Mouse (Mus musculus): ENCODE measurements around the gene Dnm3. TPM values are rescaled to one million over a fixed set of nuclear protein-coding genes. Genes with fewer than 3 reads are reported as not detected.

The Dnm3 gene
- total RNA-seq (2021): 1 to 10 TPM; 4.7 to 7.4 TPM

DNA sequence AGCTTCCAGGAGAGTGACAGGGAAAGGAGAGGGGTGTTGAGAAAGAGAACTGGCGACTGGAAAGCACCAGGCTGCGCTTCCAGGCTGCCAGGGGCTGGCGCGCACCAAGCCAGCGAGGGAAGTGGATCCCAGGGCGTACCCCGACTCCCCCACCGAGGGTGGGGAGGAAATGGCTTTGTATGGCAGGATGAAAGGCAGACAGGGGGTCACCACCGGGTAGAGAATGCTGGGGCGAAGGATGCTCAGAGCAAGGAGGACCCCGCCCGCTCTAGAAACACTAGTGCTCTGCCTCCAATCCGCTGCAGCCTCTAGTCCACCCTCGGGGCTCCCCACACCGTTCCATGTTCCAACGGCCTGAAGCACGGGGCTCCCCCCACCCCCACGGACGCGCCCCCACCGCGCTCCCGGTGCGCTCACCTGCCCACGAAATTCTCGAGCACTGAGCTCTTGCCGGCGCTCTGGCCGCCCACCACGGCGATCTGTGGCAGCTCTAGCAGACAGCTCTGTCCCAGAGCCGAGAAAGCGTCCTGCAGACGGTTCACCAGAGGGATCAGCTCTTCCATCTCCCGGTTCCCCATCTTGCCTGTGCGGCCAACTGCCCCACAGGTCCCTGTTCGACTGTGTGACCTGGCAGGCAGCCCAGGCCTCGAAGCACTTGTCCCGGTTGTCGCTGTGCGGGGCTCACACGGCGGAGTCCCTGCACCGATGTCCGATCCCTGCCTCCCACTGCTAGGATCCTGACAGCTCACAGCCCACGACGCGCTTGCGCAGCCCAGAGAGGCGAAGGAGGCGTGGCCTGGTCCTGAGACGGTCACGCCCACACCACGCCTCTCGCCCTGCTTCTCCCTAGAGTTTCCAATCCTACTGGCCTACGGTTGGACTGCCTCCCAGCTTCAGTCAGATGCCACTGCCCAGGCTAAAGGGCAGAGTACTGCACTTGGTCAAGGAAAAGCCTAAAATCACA is at the start of gene Dnm3:
Gene Dnm3 (minus strand): TSS at position 789 of the 964 bp plus-strand sequence.
- peak; percentile 78 for DNase-seq (ENCODE audit: low spot score)
- intact Hi-C loops (cut with DNase I): loop anchor here (5.0 kb wide), 2 partner anchors 90 to 105 kb away; no protein-coding TSS in a partner anchor

DNA sequence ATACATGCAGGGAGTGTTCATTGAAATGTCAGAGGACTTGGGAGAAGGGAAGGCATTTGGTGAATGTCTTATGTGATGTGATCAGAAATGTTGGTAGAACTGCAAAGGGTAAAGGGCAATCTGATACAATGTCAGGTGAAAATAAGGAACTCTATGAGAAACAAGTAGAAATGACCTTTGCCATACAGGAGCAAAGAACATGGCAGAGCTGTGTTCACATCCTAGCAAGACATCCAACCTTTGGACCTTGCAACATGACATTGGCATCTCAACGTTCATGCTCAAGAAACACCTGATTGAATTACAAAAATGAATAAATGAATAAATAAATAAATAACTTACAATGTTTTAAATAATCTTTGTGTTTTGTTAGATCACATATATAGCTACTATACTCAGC is 37.3 kb upstream of the Dnm3 start:
- intact Hi-C loops (cut with DNase I): no loop called here
- DNase-seq (ENCODE audit: low spot score): no peak

DNA sequence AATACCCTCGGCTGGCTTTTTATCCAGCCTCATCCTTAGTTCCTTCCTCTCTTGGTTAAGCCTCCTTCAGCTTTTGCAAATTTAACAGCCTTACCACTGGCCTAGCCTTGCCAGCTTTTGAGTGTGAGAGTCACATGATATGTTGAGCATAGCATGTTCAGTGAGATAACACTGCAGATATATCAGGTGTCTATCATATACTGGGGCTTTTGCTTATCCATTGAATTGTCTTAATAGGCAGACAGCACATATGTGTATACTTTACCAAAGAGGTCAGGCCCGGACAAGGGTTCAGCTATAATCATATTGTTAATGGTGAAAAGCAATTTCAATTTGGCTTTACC is 32.2 kb upstream of the Dnm3 start:
- DNase-seq (ENCODE audit: low spot score): no peak
- intact Hi-C loops (cut with DNase I): no loop called here

DNA sequence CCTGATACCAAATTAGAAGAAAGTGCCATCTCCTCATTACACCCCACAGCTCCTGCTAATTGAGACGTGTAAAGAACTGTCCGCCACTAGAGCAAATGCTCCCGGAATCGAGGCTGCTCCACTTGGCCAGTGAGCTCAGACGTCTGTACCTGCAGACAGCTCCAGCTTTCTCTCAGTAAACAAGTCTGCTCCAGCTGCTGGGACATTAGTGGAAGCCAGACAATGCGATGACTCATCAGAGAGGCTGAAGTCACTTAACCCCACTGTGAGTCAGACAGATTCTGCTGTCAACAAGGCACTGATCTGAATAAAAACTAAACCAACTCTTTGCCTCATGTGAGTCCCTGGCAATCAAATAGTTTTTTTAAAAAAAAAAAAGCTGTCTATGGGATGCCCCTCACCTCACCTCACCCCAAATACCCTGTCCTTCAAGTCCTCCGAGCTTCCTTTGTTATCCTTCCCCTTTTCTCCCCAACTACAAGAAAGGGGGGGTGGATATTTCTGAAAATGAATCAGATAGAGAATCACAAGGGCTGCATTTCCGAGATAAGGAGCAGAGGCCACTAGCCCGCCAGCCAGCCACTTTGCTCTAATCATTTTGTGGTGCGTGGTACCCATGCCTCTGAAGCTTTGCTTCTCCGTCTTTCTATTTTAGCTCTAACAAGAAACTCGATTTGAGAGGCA is 31.6 kb upstream of the Dnm3 start:
- intact Hi-C loops (cut with DNase I): no loop called here
- peak; percentile 42 for DNase-seq (ENCODE audit: low spot score)

DNA sequence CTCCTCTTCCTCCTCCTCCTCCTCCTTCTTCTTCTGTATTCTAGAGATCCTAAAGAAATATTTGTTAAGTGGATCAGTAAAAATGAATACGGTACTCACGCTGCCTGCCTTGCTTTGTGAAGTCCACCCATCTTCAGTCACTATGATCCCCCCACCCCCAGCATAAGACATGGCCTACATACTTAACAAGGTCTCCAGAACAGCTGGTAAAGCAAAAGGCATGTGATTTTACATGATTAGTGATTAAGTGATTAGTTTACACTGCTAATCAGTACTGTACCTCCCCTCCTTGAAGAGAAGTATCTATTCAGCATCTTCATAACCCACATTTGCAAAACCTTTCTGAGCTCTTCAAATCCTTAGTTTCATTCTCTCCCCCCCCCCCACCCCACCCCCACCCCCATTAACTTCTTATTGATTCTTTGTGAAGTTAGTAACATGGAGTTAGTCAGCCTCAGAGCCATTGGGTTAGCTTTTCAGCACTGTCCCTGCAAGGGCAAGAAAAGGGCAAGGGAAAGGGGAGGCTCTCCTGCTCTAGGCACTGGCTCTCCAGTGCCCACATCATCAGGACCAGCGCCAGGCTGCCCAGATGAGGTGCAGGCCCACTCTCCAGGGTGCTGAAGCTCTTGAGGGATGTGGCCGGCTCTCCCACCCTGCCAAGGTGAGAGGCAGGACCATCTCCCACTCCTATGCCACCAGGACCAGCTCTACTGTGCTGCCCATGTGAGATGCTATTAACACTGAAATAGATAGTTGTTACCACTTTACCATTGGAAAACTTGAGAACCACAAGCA is 30.6 kb upstream of the Dnm3 start:
- DNase-seq (ENCODE audit: low spot score): no peak

DNA sequence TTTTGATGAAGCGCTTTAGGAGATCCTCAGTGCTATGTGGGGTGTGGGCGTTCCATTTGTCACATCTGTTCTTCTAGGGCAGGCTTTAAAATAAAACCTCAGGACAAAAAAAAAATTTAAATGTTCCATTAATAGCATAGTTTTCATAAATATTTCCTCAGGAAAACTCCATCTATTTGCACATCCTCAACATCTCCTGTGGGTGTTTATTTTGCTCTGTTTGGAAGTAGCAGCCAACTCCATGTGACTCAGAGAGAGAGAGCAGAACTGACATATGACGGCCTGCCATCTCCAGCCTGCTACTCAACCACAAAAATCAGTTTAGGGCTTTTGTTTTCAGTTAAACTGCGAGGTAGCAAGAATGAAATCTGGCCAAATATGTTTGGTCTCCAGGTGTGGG is 28.7 kb upstream of the Dnm3 start:
- DNase-seq (ENCODE audit: low spot score): no peak
- intact Hi-C loops (cut with DNase I): no loop called here

More for the DNA sequence above, 30.6 kb upstream of the Dnm3 start:
- intact Hi-C loops (cut with DNase I): no loop called here

DNA sequence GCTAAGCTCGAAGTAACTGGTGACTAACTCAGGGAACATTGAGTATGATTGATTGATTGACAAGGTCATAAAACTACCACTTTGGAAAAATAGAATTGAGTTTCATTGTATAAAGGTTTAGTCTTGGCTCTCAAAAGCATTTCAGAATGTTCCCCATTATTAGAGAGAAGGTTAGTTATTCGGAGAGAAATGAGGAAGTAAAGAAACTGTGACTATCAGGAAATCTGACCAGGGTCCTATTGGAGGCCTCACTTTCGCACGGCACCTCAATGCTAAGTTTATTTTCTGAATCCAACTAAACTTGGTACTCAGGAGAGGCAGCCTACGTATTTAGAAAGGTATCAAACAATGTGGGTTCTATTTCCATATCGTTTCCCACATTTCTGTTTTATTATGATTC is 27.8 kb upstream of the Dnm3 start:
- intact Hi-C loops (cut with DNase I): loop anchor here (2.0 kb wide), 1 partner anchor 25 kb away; no protein-coding TSS in a partner anchor
- no peak for DNase-seq (ENCODE audit: low spot score)

DNA sequence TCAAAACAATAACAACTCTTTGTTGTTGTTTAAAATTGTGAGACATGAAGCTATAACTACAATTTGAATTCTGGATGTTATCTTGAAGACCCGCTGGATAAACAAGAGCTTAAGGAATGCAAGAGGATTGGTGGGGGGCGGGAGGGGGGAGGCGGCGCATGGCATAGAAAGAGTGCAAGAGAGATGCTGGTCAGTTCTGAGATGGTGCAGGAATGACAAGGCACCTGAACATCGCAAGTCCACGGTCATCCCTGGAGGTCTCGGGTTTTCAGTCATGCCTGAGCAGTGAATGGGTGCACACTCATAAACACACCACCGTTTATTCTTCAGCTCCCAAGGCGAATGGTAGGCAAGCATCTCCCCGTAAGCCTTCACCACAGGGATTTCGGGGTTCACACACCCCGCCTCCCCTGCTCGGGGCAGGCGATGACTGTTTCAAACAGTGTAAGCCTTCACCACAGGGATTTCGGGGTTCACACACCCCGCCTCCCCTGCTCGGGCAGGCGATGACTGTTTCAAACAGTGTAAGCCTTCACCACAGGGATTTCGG is 1.2 kb downstream of the Dnm3 start:
- intact Hi-C loops (cut with DNase I): loop anchor here (5.0 kb wide), 2 partner anchors 89 to 104 kb away; no protein-coding TSS in a partner anchor
- no peak for DNase-seq (ENCODE audit: low spot score)

DNA sequence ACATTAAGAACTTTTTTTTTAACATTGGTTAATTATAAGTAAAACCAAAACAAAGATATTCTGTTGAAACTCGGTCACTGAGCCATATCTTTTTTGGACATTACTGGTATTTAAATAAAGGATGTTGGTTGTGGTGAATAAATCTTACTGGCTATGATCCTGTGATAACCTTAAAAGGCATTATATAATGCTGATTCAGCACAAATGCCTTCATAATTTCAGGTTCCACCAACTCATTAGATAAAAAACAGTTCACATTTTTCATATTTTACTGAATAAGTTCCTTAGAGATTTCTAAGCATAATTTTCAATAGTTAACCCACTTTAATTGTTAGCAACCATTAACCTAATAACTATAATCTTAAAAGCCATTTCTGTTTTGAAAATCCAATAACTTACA is 4.9 kb downstream of the Dnm3 start:
- DNase-seq (ENCODE audit: low spot score): no peak
- intact Hi-C loops (cut with DNase I): no loop called here

DNA sequence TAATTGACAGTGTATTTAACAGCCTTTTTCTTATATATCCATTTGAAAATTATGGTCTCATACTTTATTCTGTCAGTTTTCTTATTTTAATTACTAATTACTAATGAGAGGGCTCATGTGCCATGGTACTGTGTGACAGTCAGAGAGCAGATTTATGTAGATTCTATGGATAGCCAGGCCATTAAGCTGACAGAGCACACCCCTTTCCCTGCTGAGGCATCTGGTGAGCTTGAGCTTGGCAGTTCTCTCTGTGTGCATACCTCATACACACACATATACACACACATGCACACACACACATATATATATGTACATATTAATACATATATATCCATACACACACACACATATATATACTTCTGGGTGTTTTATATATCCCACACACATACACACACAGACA is 6.7 kb downstream of the Dnm3 start:
- intact Hi-C loops (cut with DNase I): no loop called here

DNA sequence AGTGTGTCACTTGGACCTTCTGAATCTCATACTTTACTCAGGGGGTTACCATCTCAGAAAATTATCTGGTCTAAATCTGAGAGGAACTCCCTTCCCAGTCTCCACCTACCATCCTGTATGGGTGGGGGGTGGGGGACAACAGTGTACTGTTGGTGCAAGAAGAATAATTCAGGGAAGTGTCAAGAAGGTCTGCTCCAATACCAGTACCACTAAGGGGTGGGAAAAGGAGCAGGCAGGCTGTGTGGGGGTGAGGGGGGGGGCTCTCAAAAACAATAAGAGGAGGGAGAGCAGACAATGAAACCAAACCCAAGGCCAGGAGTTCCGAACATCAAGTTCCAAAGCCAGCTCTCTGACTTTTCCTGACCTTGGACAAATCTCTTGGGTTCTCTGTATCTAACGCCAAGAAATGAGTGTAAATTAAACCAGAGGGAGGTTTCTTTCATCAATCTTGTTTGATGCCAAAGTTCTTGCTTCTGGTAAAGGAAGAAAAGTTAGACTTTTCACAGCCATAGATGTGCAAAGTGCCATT is 8.0 kb downstream of the Dnm3 start:
- intact Hi-C loops (cut with DNase I): no loop called here
- no peak for DNase-seq (ENCODE audit: low spot score)

More for the DNA sequence above, 6.7 kb downstream of the Dnm3 start:
- DNase-seq (ENCODE audit: low spot score): no peak

DNA sequence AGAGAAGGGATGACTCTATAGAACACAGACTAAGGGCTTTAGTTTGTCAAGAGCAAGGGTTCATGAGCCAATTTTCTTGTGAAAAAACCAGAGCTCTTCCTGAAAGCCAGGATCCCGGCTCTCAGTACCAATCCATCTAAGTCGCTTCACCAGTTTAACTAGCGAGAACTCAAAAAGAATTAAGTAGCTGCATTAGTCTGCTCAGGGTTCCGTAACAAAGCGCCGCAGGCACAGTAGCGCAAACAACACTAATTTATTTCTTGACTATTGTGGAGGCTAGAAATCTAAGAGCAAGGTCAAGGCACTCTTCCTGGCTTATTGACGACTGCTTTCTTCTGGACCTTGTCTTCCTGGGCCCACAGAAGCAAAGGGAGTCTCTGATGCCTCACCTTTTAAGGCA is 14.2 kb downstream of the Dnm3 start:
- intact Hi-C loops (cut with DNase I): no loop called here
- DNase-seq (ENCODE audit: low spot score): no peak

DNA sequence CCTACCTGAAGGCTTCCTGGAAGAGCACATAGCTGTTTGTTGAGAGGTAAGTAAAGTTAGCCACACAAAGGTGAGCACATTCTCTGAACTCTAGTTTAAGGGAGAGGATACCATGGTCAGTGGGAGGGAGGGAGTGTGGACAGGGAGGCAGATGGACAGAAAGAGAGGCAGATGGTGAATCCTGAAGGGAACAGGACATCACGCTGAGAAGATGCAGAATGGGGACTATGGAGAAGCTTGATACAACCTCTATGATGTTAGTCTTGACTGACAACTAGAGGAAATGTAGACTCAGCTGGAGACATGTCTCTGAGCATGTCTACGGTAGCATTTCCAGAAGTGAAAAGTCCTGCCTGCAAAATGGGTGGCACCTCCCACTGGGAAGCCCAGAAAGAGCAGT is 19.1 kb downstream of the Dnm3 start:
- no peak for DNase-seq (ENCODE audit: low spot score)
- intact Hi-C loops (cut with DNase I): no loop called here

DNA sequence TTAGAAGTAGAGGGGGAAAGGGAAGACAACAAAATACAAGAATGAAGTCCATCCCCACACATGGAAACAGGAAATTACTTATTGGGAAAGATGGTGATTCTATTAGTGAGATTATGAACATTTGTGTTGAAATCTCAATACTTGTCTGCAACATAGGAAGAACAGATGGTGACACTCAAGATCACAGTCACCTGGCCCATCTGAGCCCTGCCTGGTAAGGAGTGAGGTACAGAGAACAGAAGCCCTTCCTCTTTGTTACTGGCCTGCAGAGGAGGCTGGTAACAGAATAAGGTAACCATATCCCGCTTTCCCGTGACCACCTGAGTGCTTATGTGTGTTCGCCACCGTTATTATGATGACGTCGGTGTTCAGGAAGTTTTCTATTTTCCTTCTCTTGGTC is 21.0 kb downstream of the Dnm3 start:
- no peak for DNase-seq (ENCODE audit: low spot score)
- intact Hi-C loops (cut with DNase I): no loop called here

DNA sequence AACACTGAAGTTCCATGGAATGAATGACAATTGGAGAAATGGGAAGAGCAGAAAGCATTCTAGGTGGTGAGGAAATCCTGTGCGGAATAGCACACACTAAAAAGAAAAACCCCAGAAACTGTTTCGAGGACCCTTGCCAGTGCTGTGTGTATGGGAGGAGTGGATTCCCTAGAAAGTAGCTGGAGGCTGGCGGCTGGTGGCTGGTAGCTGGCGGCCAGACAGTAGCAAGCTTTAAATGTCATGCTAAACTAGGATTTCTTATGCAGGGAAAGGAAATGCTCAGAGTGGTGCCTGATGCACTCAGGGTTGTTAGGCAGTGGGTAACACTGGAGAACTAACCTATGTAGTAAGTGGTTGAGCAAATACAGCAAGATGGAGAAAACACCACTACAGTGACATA is 21.4 kb downstream of the Dnm3 start:
- no peak for DNase-seq (ENCODE audit: low spot score)
- intact Hi-C loops (cut with DNase I): no loop called here

DNA sequence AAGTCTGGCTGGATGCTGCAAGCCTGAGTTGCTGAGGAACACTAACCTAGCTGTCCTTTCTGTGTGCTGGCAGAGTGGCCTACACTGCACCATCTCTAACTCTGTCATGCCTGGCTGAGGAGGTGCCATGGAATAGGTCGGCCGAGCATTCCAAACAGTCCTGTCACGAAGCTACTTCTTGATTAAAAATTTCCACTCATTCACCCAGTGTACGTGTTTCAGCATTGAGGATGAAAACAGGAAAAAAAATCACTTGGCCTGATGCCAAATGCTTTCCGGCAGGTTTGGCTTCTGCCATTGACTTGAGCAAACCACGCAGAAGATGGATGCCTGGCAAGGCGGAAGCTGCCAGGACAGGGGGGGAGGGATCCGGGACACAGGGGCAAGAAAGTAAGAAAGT is 24.3 kb downstream of the Dnm3 start:
- intact Hi-C loops (cut with DNase I): no loop called here
- DNase-seq (ENCODE audit: low spot score): no peak

DNA sequence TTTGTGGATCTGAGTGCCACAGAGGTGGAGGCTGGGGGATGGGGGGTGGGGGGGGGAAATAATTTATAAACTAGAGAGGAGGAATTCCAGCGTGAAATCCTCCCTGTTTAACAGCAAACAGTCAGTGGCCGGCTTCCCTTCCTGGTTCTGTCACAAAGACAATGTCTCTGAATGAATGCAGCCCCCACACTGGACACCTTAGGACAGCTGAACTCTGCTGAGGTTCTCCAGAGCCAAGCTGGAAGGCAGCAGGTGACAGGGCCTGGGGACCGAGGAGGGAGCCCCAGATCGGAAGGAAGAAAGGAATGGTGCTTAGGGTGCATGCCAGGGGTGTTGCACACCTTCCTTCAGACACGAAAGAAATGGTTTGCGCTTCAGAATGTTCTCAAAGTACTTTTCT is 24.8 kb downstream of the Dnm3 start:
- intact Hi-C loops (cut with DNase I): no loop called here
- no peak for DNase-seq (ENCODE audit: low spot score)

DNA sequence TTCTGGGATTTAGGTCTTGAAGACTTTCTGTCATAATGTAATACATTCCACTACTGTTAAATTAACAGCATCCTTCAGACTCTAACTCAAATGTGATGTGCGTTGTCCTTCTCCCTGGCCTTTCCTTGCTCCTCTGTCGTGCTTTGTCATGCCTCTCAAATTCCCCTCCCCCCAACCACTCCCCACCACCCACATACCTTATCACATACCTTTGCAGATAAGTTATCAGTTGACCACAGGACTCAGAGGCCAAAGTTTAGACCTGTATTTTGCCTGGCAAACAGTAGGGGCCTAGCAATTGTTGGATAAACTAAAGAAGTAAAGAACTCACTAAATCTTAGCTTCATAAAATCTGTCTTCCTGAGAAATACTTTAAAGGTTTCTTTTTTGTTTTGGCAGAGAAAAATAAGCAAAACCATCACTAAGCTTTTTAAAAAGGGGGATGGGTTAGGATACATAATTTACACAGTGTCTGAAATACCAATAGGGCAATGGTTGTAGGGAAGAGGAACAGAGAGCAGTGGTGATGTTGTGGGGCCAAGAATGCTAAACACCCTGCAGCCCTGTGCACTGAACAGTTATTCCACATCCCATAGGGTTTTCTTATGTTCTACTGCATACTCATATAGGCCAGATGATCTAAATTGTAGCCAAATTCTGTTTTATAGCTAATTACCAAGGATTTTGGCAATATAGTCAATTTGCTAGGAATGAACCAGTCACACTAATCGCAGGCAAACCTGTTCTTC is 28.5 kb downstream of the Dnm3 start:
- intact Hi-C loops (cut with DNase I): no loop called here
- DNase-seq (ENCODE audit: low spot score): no peak

DNA sequence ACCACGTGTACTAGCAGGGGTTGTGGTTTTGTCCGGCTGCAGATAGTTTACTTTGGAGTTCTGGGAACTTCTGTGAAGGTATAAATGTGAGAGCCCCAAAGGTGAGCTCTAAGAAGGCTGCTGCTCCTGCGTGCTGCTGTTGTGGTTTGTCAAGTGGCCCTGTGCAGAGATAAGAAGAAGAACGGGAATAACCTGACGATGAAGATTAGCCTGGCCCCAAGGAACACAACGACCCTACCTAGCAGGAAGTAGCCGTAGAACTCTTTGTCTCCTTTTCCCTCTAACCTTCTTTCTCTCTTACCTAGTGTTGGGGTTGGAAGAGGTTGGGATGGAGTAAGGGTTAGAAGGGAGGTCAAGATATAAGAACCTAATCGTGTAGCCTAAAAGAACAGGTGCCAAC is 33.0 kb downstream of the Dnm3 start:
- intact Hi-C loops (cut with DNase I): no loop called here
- no peak for DNase-seq (ENCODE audit: low spot score)

All from heart, postnatal 25 days (tissue).